Mouse (Mus musculus): ENCODE results near the gene Crim1.

Gene Crim1

GRCm38 (mm10) chr17:78211881-78212280 is 11.8 kb downstream of the Crim1 start:
- DNase-seq, result no peak

- DNase-seq, result no peak
These were observed 13.1 kb downstream of the Crim1 start for GRCm38 (mm10) chr17:78213128-78213527.

- DNase-seq, result no peak
These were observed 16.5 kb downstream of the Crim1 start for GRCm38 (mm10) chr17:78216526-78216925.

GRCm38 (mm10) chr17:78217406-78217805 is 17.4 kb downstream of the Crim1 start:
- DNase-seq, result no peak

- DNase-seq, result no peak
These were observed 18.6 kb downstream of the Crim1 start for GRCm38 (mm10) chr17:78218506-78219232.

- DNase-seq, result no peak
These were observed 21.1 kb downstream of the Crim1 start for GRCm38 (mm10) chr17:78221007-78221642.

- DNase-seq, result no peak
These were observed 21.8 kb downstream of the Crim1 start for GRCm38 (mm10) chr17:78221860-78222259.

GRCm38 (mm10) chr17:78223988-78224387 is 23.9 kb downstream of the Crim1 start:
- no peak for DNase-seq

- DNase-seq, result no peak
These were observed 25.5 kb downstream of the Crim1 start for GRCm38 (mm10) chr17:78225547-78225946.

GRCm38 (mm10) chr17:78227211-78227610 is 27.2 kb downstream of the Crim1 start:
- no peak for DNase-seq

GRCm38 (mm10) chr17:78231567-78231966 is 31.5 kb downstream of the Crim1 start:
- DNase-seq, result no peak

- DNase-seq, result no peak
These were observed 32.7 kb downstream of the Crim1 start for GRCm38 (mm10) chr17:78232703-78233102.

- DNase-seq, result no peak
These were observed 33.8 kb downstream of the Crim1 start for GRCm38 (mm10) chr17:78233873-78234272.

- no peak for DNase-seq
These were observed 36.1 kb downstream of the Crim1 start for GRCm38 (mm10) chr17:78236126-78236525.

- no peak for DNase-seq
These were observed 37.9 kb downstream of the Crim1 start for GRCm38 (mm10) chr17:78237954-78238353.

- DNase-seq, result no peak
These were observed 40.1 kb downstream of the Crim1 start for GRCm38 (mm10) chr17:78240161-78240560.

GRCm38 (mm10) chr17:78241238-78241637 is 41.2 kb downstream of the Crim1 start:
- DNase-seq, result no peak

GRCm38 (mm10) chr17:78244752-78245151 is 44.7 kb downstream of the Crim1 start:
- no peak for DNase-seq

GRCm38 (mm10) chr17:78245444-78245843 is 45.4 kb downstream of the Crim1 start:
- no peak for DNase-seq

GRCm38 (mm10) chr17:78246634-78247383 is 46.8 kb downstream of the Crim1 start:
- DNase-seq, result no peak

GRCm38 (mm10) chr17:78248197-78248596 is 48.1 kb downstream of the Crim1 start:
- DNase-seq, result no peak

- no peak for DNase-seq
These were observed 48.9 kb downstream of the Crim1 start for GRCm38 (mm10) chr17:78248943-78249342.

- DNase-seq, result no peak
These were observed 50.3 kb downstream of the Crim1 start for GRCm38 (mm10) chr17:78250149-78250938.
